Comparison of ENCODE assay signal across 8 mouse cellular contexts in the genomic region with DNA sequence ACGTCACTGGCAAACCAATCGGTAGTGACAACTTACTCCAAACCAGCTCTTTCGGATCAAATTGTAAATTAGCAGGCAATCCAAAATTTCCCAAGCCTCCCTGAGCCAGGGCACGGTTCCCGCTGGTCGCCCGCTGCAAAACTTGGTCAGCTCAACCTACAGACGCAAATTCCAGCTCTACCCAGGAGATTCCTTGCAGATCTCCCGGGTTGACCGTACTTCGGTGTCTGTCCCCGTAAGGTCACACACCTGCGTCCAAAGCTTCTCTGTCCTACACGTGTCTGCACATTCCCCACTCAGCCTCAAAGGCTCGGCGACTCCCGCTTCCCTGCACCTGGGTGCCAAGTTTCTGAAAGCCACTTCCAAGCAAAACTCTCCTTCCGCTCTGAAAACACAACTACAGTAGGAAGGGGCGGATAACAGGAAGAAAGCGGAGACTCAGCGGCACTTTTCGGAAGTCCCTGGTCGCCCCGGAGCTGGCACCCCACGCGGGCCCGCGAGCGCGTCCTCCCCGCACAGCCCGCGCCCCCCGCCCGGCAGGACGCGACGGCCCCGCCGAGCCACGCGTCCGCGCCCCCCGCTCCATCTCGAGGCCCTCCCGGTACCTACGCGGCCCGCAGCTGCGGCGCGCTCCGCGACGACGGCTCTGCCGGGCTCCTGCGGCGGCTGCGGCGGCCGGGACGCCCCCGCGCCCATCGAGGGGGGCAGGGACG. TPM values are rescaled to one million over a fixed set of nuclear protein-coding genes. Genes with fewer than 3 reads are reported as not detected.
DNase-seq lines count a peak whose midpoint lies in the region; ATAC-seq and TF ChIP-seq lines count a peak whose summit lies in the region.

No protein-coding gene starts in this region.

- no peaks in the 10 kb centered on the region for H3K36me3 ChIP-seq in CH12.LX (replicated peaks in 1 of 2; ENCODE audit: control insufficient read depth in 1 of 2, insufficient read depth in 1 of 2, low read length in 1 of 2)
- no peaks in the 10 kb centered on the region for H3K36me3 ChIP-seq in forebrain, embryonic 11.5 days (ENCODE audit: control insufficient read depth, insufficient read depth, low read length)
- H3K36me3 ChIP-seq in lung, embryonic 14.5 days (ENCODE audit: insufficient read depth): no peaks in the 10 kb centered on the region
- H3K36me3 ChIP-seq in neural tube, embryonic 15.5 days: no peaks in the 10 kb centered on the region
- no peaks in the 10 kb centered on the region for H3K36me3 ChIP-seq in thymus, adult 2 months (ENCODE audit: control insufficient read depth, insufficient read depth, low read length)

- 2% methylated on average over 65 of the region's 68 CpGs for WGBS in bone marrow, adult 2 months
- under 1% methylated on average over 34 of the region's 68 CpGs for WGBS in forebrain, embryonic 11.5 days
- WGBS in lung, embryonic 14.5 days: under 1% methylated on average over 62 of the region's 68 CpGs
- under 1% methylated on average over 46 of the region's 68 CpGs for WGBS in neural tube, embryonic 15.5 days
- WGBS in thymus, adult 2 months: under 1% methylated on average over 68 of the region's 68 CpGs

- in situ Hi-C loops in CH12.LX (cut with MboI; ENCODE audit: low pct_ligation_motif_present, low pct_unique_long_range_greater_than_20kb, low sequenced_read_pairs): no loop called here

- peaks cover 4 to 24% of the 10 kb centered on the region in 2 experiments for H3K4me1 ChIP-seq in CH12.LX (ENCODE audit: control insufficient read depth in 1 of 2, insufficient read depth in 2 of 2)
- H3K4me1 ChIP-seq in bone marrow, adult 2 months (ENCODE audit: control insufficient read depth, insufficient read depth, low read length): no peaks in the 10 kb centered on the region; the same call in 1 of the 2 replicates
- H3K4me1 ChIP-seq in forebrain, embryonic 11.5 days (replicated peaks; ENCODE audit: control insufficient read depth, insufficient read depth, low read length): 0 out of 2 replicates have a peak, but pooled peaks cover 2% of the 10 kb centered on the region
- H3K4me1 ChIP-seq in lung, embryonic 14.5 days (ENCODE audit: insufficient read depth): no peaks in the 10 kb centered on the region; the same call in 1 of the 2 replicates
- peaks cover 6% of the 10 kb centered on the region for H3K4me1 ChIP-seq in neural tube, embryonic 15.5 days
- no peaks in the 10 kb centered on the region; the same call in 1 of the 2 replicates for H3K4me1 ChIP-seq in thymus, adult 2 months (replicated peaks; ENCODE audit: control insufficient read depth, insufficient read depth, low read length)

- H3K27ac ChIP-seq in CH12.LX (ENCODE audit: insufficient read depth, low read depth): no peak overlapping the region
- H3K27ac ChIP-seq in bone marrow, adult 2 months (ENCODE audit: control insufficient read depth, insufficient read depth, low read depth, low read length, poor library complexity): peak overlapping the region; percentile 94
- no peak overlapping the region for H3K27ac ChIP-seq in forebrain, embryonic 11.5 days (ENCODE audit: low read depth, low read length)
- H3K27ac ChIP-seq in lung, embryonic 14.5 days (ENCODE audit: low read depth): peak overlapping the region; percentile 90
- H3K27ac ChIP-seq in neural tube, embryonic 15.5 days (replicated peaks): peak overlapping the region; percentile 81
- H3K27ac ChIP-seq in thymus, adult 2 months (ENCODE audit: control insufficient read depth, insufficient read depth, low read length): peak overlapping the region; percentile 38

- ATAC-seq in forebrain, embryonic 11.5 days (replicated peaks; ENCODE audit: low FRiP score): peak; percentile 77
- ATAC-seq in lung, embryonic 14.5 days (ENCODE audit: insufficient read depth): peak; percentile 71
- peak; percentile 86 for ATAC-seq in neural tube, embryonic 15.5 days (ENCODE audit: low FRiP score)

- dilution Hi-C loops in CH12.LX (cut with MboI; ENCODE audit: extremely low pct_ligation_motif_present, extremely low pct_unique_long_range_greater_than_20kb, low sequenced_read_pairs): no loop called here

- H3K9ac ChIP-seq in CH12.LX (ENCODE audit: insufficient read depth, low read depth): peak overlapping the region; percentile 82
- peak overlapping the region; percentile 76 for H3K9ac ChIP-seq in forebrain, embryonic 11.5 days (ENCODE audit: low read length)
- peak overlapping the region; percentile 87 for H3K9ac ChIP-seq in lung, embryonic 14.5 days
- peak overlapping the region; percentile 73 for H3K9ac ChIP-seq in neural tube, embryonic 15.5 days (replicated peaks)

- no peak for TF ChIP-seq RAD21 in CH12.LX (IDR thresholded peaks at IDR 0.05; ENCODE audit: low read depth, low read length)

- no peaks in the 10 kb centered on the region for H3K27me3 ChIP-seq in CH12.LX (replicated peaks)
- 0 out of 2 replicates have a peak, but pooled peaks cover 2% of the 10 kb centered on the region for H3K27me3 ChIP-seq in forebrain, embryonic 11.5 days (ENCODE audit: control insufficient read depth, insufficient read depth, low read length)
- no peaks in the 10 kb centered on the region for H3K27me3 ChIP-seq in lung, embryonic 14.5 days (ENCODE audit: insufficient read depth, low read length)
- H3K27me3 ChIP-seq in neural tube, embryonic 15.5 days (replicated peaks): no peaks in the 10 kb centered on the region
- no peaks in the 10 kb centered on the region for H3K27me3 ChIP-seq in thymus, adult 2 months (ENCODE audit: control insufficient read depth, insufficient read depth, low read length)

- no peak for TF ChIP-seq EP300 in CH12.LX (IDR thresholded peaks at IDR 0.05; ENCODE audit: low read length)

- intact Hi-C loops in heart, postnatal 10 days (cut with DNase I): loop anchor here (2.0 to 10.0 kb wide), 4 partner anchors 131 to 355 kb away; a partner anchor contains a TSS

- peak overlapping the region; percentile 45 for H3K4me2 ChIP-seq in CH12.LX (ENCODE audit: insufficient read depth, low read depth, poor library complexity, severe bottlenecking)
- peak overlapping the region; percentile 81 for H3K4me2 ChIP-seq in forebrain, embryonic 11.5 days (ENCODE audit: low read depth, low read length, severe bottlenecking)
- H3K4me2 ChIP-seq in lung, embryonic 14.5 days: peak overlapping the region; percentile 74
- H3K4me2 ChIP-seq in neural tube, embryonic 15.5 days: peak overlapping the region; percentile 86

- DNase-seq in CH12.LX (ENCODE audit: extremely low read depth): peak; percentile 22
- DNase-seq in forebrain, embryonic 11.5 days (ENCODE audit: low spot score): peak; percentile 65
- peak; percentile 74 to 75 for DNase-seq in heart, postnatal 10 days
- peak; percentile 54 to 63 for DNase-seq in kidney, postnatal 36 days
- peak; percentile 72 for DNase-seq in lung, embryonic 14.5 days
- DNase-seq in thymus, adult 2 months: peak; percentile 59

- TF ChIP-seq POLR2A in CH12.LX (IDR thresholded peaks at IDR 0.05; ENCODE audit: low read depth, low read length): peak; percentile 26; the same call in 1 of the 2 replicates
- TF ChIP-seq POLR2A in bone marrow, adult 2 months (IDR thresholded peaks at IDR 0.05; ENCODE audit: borderline replicate concordance, control insufficient read depth, low read depth, low read length): no peak
- no peak for TF ChIP-seq POLR2A in thymus, adult 2 months (IDR thresholded peaks at IDR 0.05; ENCODE audit: control insufficient read depth, extremely low read depth, insufficient read depth, low read length, poor library complexity)

- no peaks in the 10 kb centered on the region for H3K79me2 ChIP-seq in CH12.LX (replicated peaks; ENCODE audit: control insufficient read depth, extremely low read depth, insufficient read depth, poor library complexity, severe bottlenecking)

- H3K4me3 ChIP-seq in CH12.LX (replicated peaks in 1 of 3; ENCODE audit: low read depth in 2 of 3, low read length in 2 of 3, poor library complexity in 1 of 3): peak overlapping the region; percentile 76 to 97 (median 87)
- peak overlapping the region; percentile 82 for H3K4me3 ChIP-seq in bone marrow, adult 2 months (replicated peaks; ENCODE audit: control insufficient read depth, low read depth, low read length)
- peak overlapping the region; percentile 85 for H3K4me3 ChIP-seq in forebrain, embryonic 11.5 days (ENCODE audit: low read depth, low read length)
- H3K4me3 ChIP-seq in lung, embryonic 14.5 days (ENCODE audit: low read depth, low read length): peak overlapping the region; percentile 85
- H3K4me3 ChIP-seq in neural tube, embryonic 15.5 days (replicated peaks): peak overlapping the region; percentile 80
- H3K4me3 ChIP-seq in thymus, adult 2 months (ENCODE audit: control insufficient read depth, insufficient read depth, low read length): peak overlapping the region; percentile 78

- no peak for TF ChIP-seq CTCF in CH12.LX (conservative IDR thresholded peaks at IDR 0.05 in 1 of 2, IDR thresholded peaks at IDR 0.05 in 1 of 2; ENCODE audit: low read depth in 2 of 2, low read length in 2 of 2)
- TF ChIP-seq CTCF in bone marrow, adult 2 months (IDR thresholded peaks at IDR 0.05; ENCODE audit: control insufficient read depth, insufficient read depth, low read length): no peak
- no peak for TF ChIP-seq CTCF in lung, embryonic 14.5 days (IDR thresholded peaks at IDR 0.05; ENCODE audit: low read depth)
- no peak for TF ChIP-seq CTCF in thymus, adult 2 months (IDR thresholded peaks at IDR 0.05; ENCODE audit: borderline replicate concordance, control insufficient read depth, extremely low read depth, insufficient read depth, low read length, poor library complexity)

- H3K9me3 ChIP-seq in CH12.LX (replicated peaks; ENCODE audit: low read length): no peaks in the 10 kb centered on the region
- no peaks in the 10 kb centered on the region for H3K9me3 ChIP-seq in forebrain, embryonic 11.5 days (ENCODE audit: control insufficient read depth, low read length)
- no peaks in the 10 kb centered on the region for H3K9me3 ChIP-seq in lung, embryonic 14.5 days (ENCODE audit: low read depth, low read length)
- no peaks in the 10 kb centered on the region for H3K9me3 ChIP-seq in neural tube, embryonic 15.5 days (replicated peaks)

TF ChIP-seq in CH12.LX, 34 proteins besides CTCF, POLR2A, EP300 and RAD21 (continues in another document):
- TF ChIP-seq MAZ (IDR thresholded peaks at IDR 0.05; ENCODE audit: low read depth, low read length): no peak
- no peak for TF ChIP-seq HCFC1 (IDR thresholded peaks at IDR 0.05; ENCODE audit: low read depth, low read length)
- TF ChIP-seq TCF12 (IDR thresholded peaks at IDR 0.05; ENCODE audit: low read depth, low read length): no peak
- no peak for TF ChIP-seq KAT2A (IDR thresholded peaks at IDR 0.05; ENCODE audit: insufficient replicate concordance, low read length)

RNA-seq across cellular contexts. Expression of a gene that starts 0.7 kb away (rescaled TPM):
- total RNA-seq in CH12.LX (2012; rRNA removed) (13.8 and 16.7 TPM in 2 replicates), CH12.LX (2014; rRNA removed) (18.7 and 20.1 TPM in 2 replicates)
- 18.9 and 19.0 TPM in 2 replicates for polyA plus RNA-seq in CH12.LX (2012; ENCODE audit: insufficient read length, low read depth)
- 7.1 and 20.7 TPM in 2 replicates for polyA plus RNA-seq in bone marrow, adult 2 months (2011; ENCODE audit: insufficient read depth, insufficient read length, low replicate concordance, missing spikeins)
- polyA plus RNA-seq in forebrain, embryonic 11.5 days (2014; fragmentation: Nextera tagmentation; extraction: Ambion mirVana): 9.0 and 9.6 TPM in 2 replicates
- 10 to 100 TPM; 30.9 to 33.3 TPM for total RNA-seq in heart, postnatal 10 days (2021)
- 24.0 and 25.7 TPM in 2 replicates for polyA plus RNA-seq in lung, embryonic 14.5 days (2014; fragmentation: Nextera tagmentation; extraction: Ambion mirVana)
- 9.3 and 10.2 TPM in 2 replicates for polyA plus RNA-seq in neural tube, embryonic 15.5 days (2015; fragmentation: Nextera tagmentation; extraction: Ambion mirVana)
- polyA plus RNA-seq in thymus, adult 2 months (2012; rRNA removed): 9.7 and 11.1 TPM in 2 replicates

Comparison
In these comparisons a context has a peak if more than half of its experiments do, and no peak if none do; other contexts are left out.
1. DNase-seq: peak in every context shown above with its lines; median percentile 74 in heart, postnatal 10 days; 72 in lung, embryonic 14.5 days; 65 in forebrain, embryonic 11.5 days; 59 in thymus, adult 2 months; 58 in kidney, postnatal 36 days; 22 in CH12.LX.
2. H3K27ac ChIP-seq: peak in bone marrow, adult 2 months (single experiment), lung, embryonic 14.5 days (single experiment), neural tube, embryonic 15.5 days (single experiment) and thymus, adult 2 months (single experiment); none in CH12.LX (single experiment) and forebrain, embryonic 11.5 days (single experiment).
3. Peak in every context shown above with its lines, with median percentiles within 50 percentile points of each other: H3K4me2 ChIP-seq, H3K4me3 ChIP-seq, H3K9ac ChIP-seq and ATAC-seq.